Mouse (Mus musculus): ENCODE data around the gene Ltc4s. TPM values are rescaled to one million over a fixed set of nuclear protein-coding genes. Genes with fewer than 3 reads are reported as not detected.

The Ltc4s gene
- total and polyA plus RNA-seq, 3 experiments, result 0.47 to 2.0 (median 1.4) TPM

- dilution Hi-C loops (cut with MboI; ENCODE audit: extremely low pct_ligation_motif_present, extremely low pct_unique_long_range_greater_than_20kb, low sequenced_read_pairs), result no loop called here
- Histone ChIP-seq H3K27ac (ENCODE audit: insufficient read depth, low read depth) (no peak overlapping the region), H3K4me3 (replicated peaks in 1 of 3; ENCODE audit: low read depth in 2 of 3, low read length in 2 of 3, poor library complexity in 1 of 3) (no peak overlapping the region), H3K9ac (ENCODE audit: insufficient read depth, low read depth) (no peak overlapping the region), H3K27me3 (replicated peaks) (no peaks in the 10 kb centered on the region), H3K36me3 (replicated peaks in 1 of 2; ENCODE audit: control insufficient read depth in 1 of 2, insufficient read depth in 1 of 2, low read length in 1 of 2) (peaks cover 28 to 59% of the 10 kb centered on the region in 2 experiments), H3K4me2 (ENCODE audit: insufficient read depth, low read depth, poor library complexity, severe bottlenecking) (no peak overlapping the region), H3K9me3 (replicated peaks; ENCODE audit: low read length) (peaks cover 7% of the 10 kb centered on the region), H3K79me2 (replicated peaks; ENCODE audit: control insufficient read depth, extremely low read depth, insufficient read depth, poor library complexity, severe bottlenecking) (peaks cover 37% of the 10 kb centered on the region), H3K4me1 (ENCODE audit: control insufficient read depth in 1 of 2, insufficient read depth in 2 of 2) (peaks cover 12 to 59% of the 10 kb centered on the region in 2 experiments)
- no peak for DNase-seq (ENCODE audit: extremely low read depth)
- in situ Hi-C loops (cut with MboI; ENCODE audit: low pct_ligation_motif_present, low pct_unique_long_range_greater_than_20kb, low sequenced_read_pairs), result no loop called here
- TF ChIP-seq E2F4 (IDR thresholded peaks at IDR 0.05; ENCODE audit: insufficient replicate concordance, low read depth, low read length) (no peak), MYC (IDR thresholded peaks at IDR 0.05; ENCODE audit: low read depth, low read length) (no peak), MXI1 (IDR thresholded peaks at IDR 0.05; ENCODE audit: low read depth, low read length) (no peak), MAZ (IDR thresholded peaks at IDR 0.05; ENCODE audit: low read depth, low read length) (no peak), IRF4 (IDR thresholded peaks at IDR 0.05; ENCODE audit: low read depth, low read length) (no peak), USF1 (IDR thresholded peaks at IDR 0.05; ENCODE audit: low read depth, low read length) (no peak)
Measured at GRCm38 (mm10) chr11:50285696-50286095, 47.3 kb upstream of the Ltc4s start.

GRCm38 (mm10) chr11:50285263-50285662 is 46.8 kb upstream of the Ltc4s start:
- Histone ChIP-seq H3K9me3 (replicated peaks; ENCODE audit: low read length) (peaks cover 7% of the 10 kb centered on the region), H3K36me3 (replicated peaks in 1 of 2; ENCODE audit: control insufficient read depth in 1 of 2, insufficient read depth in 1 of 2, low read length in 1 of 2) (peaks cover 31 to 61% of the 10 kb centered on the region in 2 experiments), H3K4me1 (ENCODE audit: control insufficient read depth in 1 of 2, insufficient read depth in 2 of 2) (peaks cover 10 to 60% of the 10 kb centered on the region in 2 experiments), H3K79me2 (replicated peaks; ENCODE audit: control insufficient read depth, extremely low read depth, insufficient read depth, poor library complexity, severe bottlenecking) (peaks cover 32% of the 10 kb centered on the region), H3K27me3 (replicated peaks) (no peaks in the 10 kb centered on the region), H3K27ac (ENCODE audit: insufficient read depth, low read depth) (no peak overlapping the region), H3K4me3 (replicated peaks in 1 of 3; ENCODE audit: low read depth in 2 of 3, low read length in 2 of 3, poor library complexity in 1 of 3) (no peak overlapping the region), H3K9ac (ENCODE audit: insufficient read depth, low read depth) (no peak overlapping the region), H3K4me2 (ENCODE audit: insufficient read depth, low read depth, poor library complexity, severe bottlenecking) (no peak overlapping the region)
- in situ Hi-C loops (cut with MboI; ENCODE audit: low pct_ligation_motif_present, low pct_unique_long_range_greater_than_20kb, low sequenced_read_pairs) (no loop called here), dilution Hi-C loops (cut with MboI; ENCODE audit: extremely low pct_ligation_motif_present, extremely low pct_unique_long_range_greater_than_20kb, low sequenced_read_pairs) (no loop called here)
- no peak for DNase-seq (ENCODE audit: extremely low read depth)
- TF ChIP-seq MEF2A (IDR thresholded peaks at IDR 0.05; ENCODE audit: borderline replicate concordance, low read depth, low read length), result no peak
- TF ChIP-seq POLR2AphosphoS2 (IDR thresholded peaks at IDR 0.05; ENCODE audit: low read depth, low read length), result no peak
- no peak for TF ChIP-seq ZMIZ1 (IDR thresholded peaks at IDR 0.05; ENCODE audit: low read depth, low read length)
- TF ChIP-seq BHLHE40 (IDR thresholded peaks at IDR 0.05; ENCODE audit: low read depth, low read length), result no peak
- TF ChIP-seq SIN3A (IDR thresholded peaks at IDR 0.05; ENCODE audit: low read length), result no peak
- TF ChIP-seq CHD2 (IDR thresholded peaks at IDR 0.05; ENCODE audit: low read length), result no peak
- no peak for TF ChIP-seq KAT2A (IDR thresholded peaks at IDR 0.05; ENCODE audit: insufficient replicate concordance, low read length)
- TF ChIP-seq RCOR1 (conservative IDR thresholded peaks at IDR 0.05; ENCODE audit: low read depth, low read length), result no peak
- no peak for TF ChIP-seq CHD1 (IDR thresholded peaks at IDR 0.05; ENCODE audit: low read depth, low read length)
- no peak for TF ChIP-seq NELFE (IDR thresholded peaks at IDR 0.05; ENCODE audit: low read depth, low read length)
- TF ChIP-seq TCF12 (IDR thresholded peaks at IDR 0.05; ENCODE audit: low read depth, low read length), result no peak
- no peak for TF ChIP-seq GABPA (IDR thresholded peaks at IDR 0.05; ENCODE audit: insufficient replicate concordance, low read depth, low read length)
- no peak for TF ChIP-seq EP300 (IDR thresholded peaks at IDR 0.05; ENCODE audit: low read length)
- TF ChIP-seq RAD21 (IDR thresholded peaks at IDR 0.05; ENCODE audit: low read depth, low read length), result no peak
- no peak for TF ChIP-seq JUN (IDR thresholded peaks at IDR 0.05; ENCODE audit: insufficient read depth, low read depth, low read length)
- no peak for TF ChIP-seq MXI1 (IDR thresholded peaks at IDR 0.05; ENCODE audit: low read depth, low read length)
